Mouse (Mus musculus) lung, embryonic 15.5 days (tissue): ENCODE results near the gene Gstcd. TPM values are rescaled to one million over a fixed set of nuclear protein-coding genes. Genes with fewer than 3 reads are reported as not detected.
A peak's percentile ranks its signal among the peaks of the same experiment; 100 is the strongest.

Source experiments
- ATAC-seq: fragments of 200-750 bp; cut with Nextera tagmentation; 2 replicates; pipeline ENCODE4 v1.8.0; 2017; ENCODE audit warnings: moderate number of reproducible peaks, borderline replicate concordance; ENCODE audit not compliant: low FRiP score, low TSS enrichment; ENCODE audit errors: extremely low read depth
- H3K27ac ChIP-seq: fragments of 300-500 bp; sonication (generic); 2 replicates; pipeline ENCODE4 v1.5.1; 2015; ENCODE audit warnings: moderate library complexity, mild to moderate bottlenecking, inconsistent platforms
- H3K27me3 ChIP-seq: fragments of 300-500 bp; sonication (generic); 2 replicates; pipeline ENCODE4 v1.6.1; 2015; ENCODE audit warnings: inconsistent platforms
- H3K36me3 ChIP-seq: fragments of 300-500 bp; sonication (generic); 2 replicates; pipeline ENCODE4 v1.6.1; 2015; ENCODE audit warnings: inconsistent platforms
- H3K4me1 ChIP-seq: fragments of 300-500 bp; sonication (generic); 2 replicates; pipeline ENCODE4 v1.6.1; 2015; ENCODE audit warnings: inconsistent platforms
- H3K4me2 ChIP-seq: fragments of 300-500 bp; sonication (generic); 2 replicates; pipeline ENCODE4 v1.6.1; 2015; ENCODE audit warnings: inconsistent platforms, mild to moderate bottlenecking, moderate library complexity
- H3K4me3 ChIP-seq: fragments of 300-500 bp; sonication (generic); 2 replicates; pipeline ENCODE4 v1.5.1; 2015; ENCODE audit warnings: mild to moderate bottlenecking, inconsistent platforms
- H3K9ac ChIP-seq: fragments of 300-500 bp; sonication (generic); 2 replicates; pipeline ENCODE4 v1.6.1; 2015; ENCODE audit warnings: inconsistent platforms
- H3K9me3 ChIP-seq: fragments of 300-500 bp; sonication (generic); 2 replicates; pipeline ENCODE4 v1.6.1; 2016; ENCODE audit warnings: inconsistent platforms
- WGBS: fragments of 180-500 bp; shearing (Covaris S2); methylation state at CpG from one replicate; pipeline ENCODE4 v1.1.7; 2015; 5-methylcytosine and 5-hydroxymethylcytosine counted together
- polyA plus RNA-seq: library from polyadenylated mRNA; unstranded; fragments of >200 nt; fragmentation: Nextera tagmentation; extraction: Ambion mirVana; gene quantifications from 2 replicates; pipeline ENCODE4 v1.2.1, GENCODE M21; 2015

Gene Gstcd
- polyA plus RNA-seq, 1 experiment from 2014 or later = 8.2 TPM

- ATAC-seq = peak; percentile 57; the same call in 1 of the 2 replicates
- WGBS = 76% methylated on average over 9 of the region's 9 CpGs
- H3K27ac ChIP-seq = peak overlapping the region; percentile 38; the same call in 1 of the 2 replicates
- H3K4me2 ChIP-seq = no peak overlapping the region
- no peaks in the 10 kb centered on the region for H3K9me3 ChIP-seq
- H3K27me3 ChIP-seq = no peaks in the 10 kb centered on the region
- H3K4me3 ChIP-seq = no peak overlapping the region
- 0 out of 2 replicates have a peak, but pooled peaks cover 5% of the 10 kb centered on the region for H3K36me3 ChIP-seq
- no peak overlapping the region for H3K9ac ChIP-seq
- peaks cover 3% of the 10 kb centered on the region; the same call in 1 of the 2 replicates for H3K4me1 ChIP-seq
Observed at GRCm38 (mm10) chr3:132996299-132996698, 95.5 kb downstream of the Gstcd start.

GRCm38 (mm10) chr3:132995904-132996267, 95.9 kb downstream of the Gstcd start:
- H3K4me3 ChIP-seq = no peak overlapping the region
- no peak overlapping the region for H3K4me2 ChIP-seq
- H3K4me1 ChIP-seq = peaks cover 3% of the 10 kb centered on the region; the same call in 1 of the 2 replicates
- 0 out of 2 replicates have a peak, but pooled peaks cover 5% of the 10 kb centered on the region for H3K36me3 ChIP-seq
- peak overlapping the region; percentile 38 for H3K27ac ChIP-seq
- H3K27me3 ChIP-seq = no peaks in the 10 kb centered on the region
- ATAC-seq = peak; percentile 62; the same call in 1 of the 2 replicates
- WGBS = 53% methylated on average over 3 of the region's 3 CpGs
- H3K9me3 ChIP-seq = no peaks in the 10 kb centered on the region
- H3K9ac ChIP-seq = no peak overlapping the region

- Histone ChIP-seq H3K27me3 (no peaks in the 10 kb centered on the region), H3K4me3 (no peak overlapping the region), H3K36me3 (0 out of 2 replicates have a peak, but pooled peaks cover 5% of the 10 kb centered on the region), H3K9me3 (no peaks in the 10 kb centered on the region), H3K27ac (peak overlapping the region; percentile 68), H3K9ac (no peak overlapping the region), H3K4me2 (no peak overlapping the region), H3K4me1 (peaks cover 3% of the 10 kb centered on the region; the same call in 1 of the 2 replicates)
- WGBS = 42% methylated on average over 7 of the region's 7 CpGs
- ATAC-seq = peak; percentile 96
Observed at GRCm38 (mm10) chr3:132995172-132995903, 96.5 kb downstream of the Gstcd start.

- H3K27ac ChIP-seq = no peak overlapping the region
- peaks cover 19% of the 10 kb centered on the region for H3K4me1 ChIP-seq
- no peak overlapping the region for H3K4me2 ChIP-seq
- no peaks in the 10 kb centered on the region for H3K9me3 ChIP-seq
- H3K36me3 ChIP-seq = 0 out of 2 replicates have a peak, but pooled peaks cover 3% of the 10 kb centered on the region
- WGBS = 82% methylated on average over 5 of the region's 5 CpGs
- H3K4me3 ChIP-seq = no peak overlapping the region
- ATAC-seq = no peak
- no peaks in the 10 kb centered on the region for H3K27me3 ChIP-seq
- no peak overlapping the region for H3K9ac ChIP-seq
Observed at GRCm38 (mm10) chr3:132986188-132986587, 105.6 kb downstream of the Gstcd start.

- Histone ChIP-seq H3K4me1 (peaks cover 19% of the 10 kb centered on the region), H3K27me3 (no peaks in the 10 kb centered on the region), H3K9me3 (no peaks in the 10 kb centered on the region), H3K9ac (no peak overlapping the region), H3K27ac (peak overlapping the region; percentile 80), H3K4me3 (no peak overlapping the region), H3K4me2 (peak overlapping the region; percentile 11; the same call in 1 of the 2 replicates), H3K36me3 (0 out of 2 replicates have a peak, but pooled peaks cover 19% of the 10 kb centered on the region)
- WGBS = 2% methylated on average over 4 of the region's 4 CpGs
- peak; percentile 90; the same call in 1 of the 2 replicates for ATAC-seq
Observed at GRCm38 (mm10) chr3:132983845-132984485, 107.9 kb downstream of the Gstcd start.

GRCm38 (mm10) chr3:132981968-132982367, 109.9 kb downstream of the Gstcd start:
- no peak overlapping the region for H3K9ac ChIP-seq
- peaks cover 19% of the 10 kb centered on the region for H3K4me1 ChIP-seq
- no peak for ATAC-seq
- no peaks in the 10 kb centered on the region for H3K27me3 ChIP-seq
- no peak overlapping the region for H3K4me3 ChIP-seq
- 0 out of 2 replicates have a peak, but pooled peaks cover 16% of the 10 kb centered on the region for H3K36me3 ChIP-seq
- no peak overlapping the region for H3K27ac ChIP-seq
- no peaks in the 10 kb centered on the region for H3K9me3 ChIP-seq
- H3K4me2 ChIP-seq = no peak overlapping the region
- 93% methylated on average over 2 of the region's 2 CpGs for WGBS

GRCm38 (mm10) chr3:132979781-132980461, 111.9 kb downstream of the Gstcd start:
- H3K9me3 ChIP-seq = no peaks in the 10 kb centered on the region
- 90% methylated on average over 12 of the region's 12 CpGs for WGBS
- H3K4me3 ChIP-seq = no peak overlapping the region
- no peak overlapping the region for H3K9ac ChIP-seq
- H3K27ac ChIP-seq = no peak overlapping the region
- peaks cover 18% of the 10 kb centered on the region for H3K4me1 ChIP-seq
- ATAC-seq = no peak
- H3K4me2 ChIP-seq = no peak overlapping the region
- 0 out of 2 replicates have a peak, but pooled peaks cover 16% of the 10 kb centered on the region for H3K36me3 ChIP-seq
- no peaks in the 10 kb centered on the region for H3K27me3 ChIP-seq

GRCm38 (mm10) chr3:132966255-132966654, 125.6 kb downstream of the Gstcd start:
- 72% methylated on average over 5 of the region's 5 CpGs for WGBS
- H3K9ac ChIP-seq = no peak overlapping the region
- H3K27me3 ChIP-seq = no peaks in the 10 kb centered on the region
- H3K27ac ChIP-seq = no peak overlapping the region
- no peak overlapping the region for H3K4me3 ChIP-seq
- no peak for ATAC-seq
- peaks cover 8% of the 10 kb centered on the region; the same call in 1 of the 2 replicates for H3K4me1 ChIP-seq
- H3K36me3 ChIP-seq = no peaks in the 10 kb centered on the region
- H3K9me3 ChIP-seq = no peaks in the 10 kb centered on the region
- H3K4me2 ChIP-seq = no peak overlapping the region

- Histone ChIP-seq H3K27me3 (no peaks in the 10 kb centered on the region), H3K9me3 (no peaks in the 10 kb centered on the region), H3K4me1 (peaks cover 8% of the 10 kb centered on the region; the same call in 1 of the 2 replicates), H3K27ac (no peak overlapping the region), H3K4me3 (no peak overlapping the region), H3K9ac (no peak overlapping the region), H3K36me3 (no peaks in the 10 kb centered on the region), H3K4me2 (no peak overlapping the region)
- ATAC-seq = no peak
- WGBS = 48% methylated on average over 9 of the region's 9 CpGs
Observed at GRCm38 (mm10) chr3:132964715-132965507, 126.9 kb downstream of the Gstcd start.

GRCm38 (mm10) chr3:132962631-132963361, 129.0 kb downstream of the Gstcd start:
- Histone ChIP-seq H3K9ac (no peak overlapping the region), H3K4me3 (no peak overlapping the region), H3K27ac (no peak overlapping the region), H3K9me3 (no peaks in the 10 kb centered on the region), H3K4me1 (peaks cover 8% of the 10 kb centered on the region; the same call in 1 of the 2 replicates), H3K4me2 (no peak overlapping the region), H3K36me3 (no peaks in the 10 kb centered on the region), H3K27me3 (no peaks in the 10 kb centered on the region)
- ATAC-seq = no peak
- WGBS = 84% methylated on average over 7 of the region's 7 CpGs
